Mouse (Mus musculus): Measurements from ENCODE around the gene Rbm8a.

The Rbm8a gene

DNA sequence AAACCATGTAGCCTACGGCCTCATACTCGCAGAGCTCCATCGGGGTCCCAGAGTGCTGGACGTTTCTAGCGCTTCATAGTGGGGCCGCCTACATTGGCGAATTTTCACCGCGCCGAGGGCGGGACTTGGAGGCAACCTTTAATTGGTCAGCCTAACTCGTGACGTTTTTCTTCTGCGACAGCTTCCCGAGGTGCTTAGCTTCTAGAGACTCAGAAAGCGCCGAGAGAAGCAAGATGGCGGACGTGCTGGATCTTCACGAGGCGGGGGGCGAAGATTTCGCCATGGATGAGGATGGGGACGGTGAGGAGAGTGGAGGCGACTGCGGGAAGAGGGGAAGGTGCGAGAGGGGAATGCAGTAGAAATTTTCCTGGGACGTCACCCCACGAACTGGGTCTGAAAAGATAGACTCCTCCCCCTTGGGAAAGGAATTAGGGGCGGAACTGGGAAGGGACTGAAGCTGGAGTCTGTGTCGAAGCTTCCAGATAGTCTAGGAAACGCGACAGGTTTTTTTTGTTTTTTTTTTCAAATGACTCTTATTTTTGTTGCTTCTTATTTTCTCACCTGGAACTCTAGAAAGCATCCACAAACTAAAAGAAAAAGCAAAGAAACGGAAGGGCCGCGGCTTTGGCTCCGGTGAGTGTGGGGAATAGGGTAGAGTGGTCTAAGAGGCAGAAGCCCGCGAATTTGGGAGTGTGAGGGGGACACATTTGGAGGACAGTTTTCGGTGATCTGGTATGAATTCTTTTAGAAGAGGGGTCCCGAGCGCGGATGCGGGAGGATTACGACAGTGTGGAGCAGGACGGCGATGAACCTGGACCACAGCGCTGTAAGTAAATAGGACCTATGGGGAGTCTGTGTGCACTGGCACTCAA, at the start of gene Rbm8a:
Rbm8a (plus strand) TSS at position 205 of the 872 bp plus-strand sequence.
- DNase-seq (ENCODE audit: low spot score), result peak; percentile 97

DNA sequence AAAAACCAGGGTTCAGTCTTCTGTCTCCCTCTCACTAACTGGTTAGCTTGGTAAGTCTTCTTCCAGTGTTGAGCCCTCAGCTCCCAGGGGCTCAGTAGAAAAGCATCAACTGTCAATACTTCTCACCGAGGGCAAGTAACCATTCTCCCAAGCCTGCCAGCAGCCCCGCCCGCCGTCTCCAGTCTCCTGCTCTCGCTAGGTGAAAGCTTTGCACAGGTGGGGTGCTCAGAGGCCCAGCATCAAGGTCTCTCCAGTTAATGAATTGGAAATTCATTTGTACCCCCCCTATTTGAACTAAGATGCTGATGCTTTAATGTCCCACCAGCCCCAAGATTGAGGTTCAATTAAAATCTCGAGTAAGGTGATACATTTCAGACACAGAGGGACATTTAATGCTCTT, 48.6 kb upstream of the Rbm8a start:
- no peak for DNase-seq (ENCODE audit: low spot score)

DNA sequence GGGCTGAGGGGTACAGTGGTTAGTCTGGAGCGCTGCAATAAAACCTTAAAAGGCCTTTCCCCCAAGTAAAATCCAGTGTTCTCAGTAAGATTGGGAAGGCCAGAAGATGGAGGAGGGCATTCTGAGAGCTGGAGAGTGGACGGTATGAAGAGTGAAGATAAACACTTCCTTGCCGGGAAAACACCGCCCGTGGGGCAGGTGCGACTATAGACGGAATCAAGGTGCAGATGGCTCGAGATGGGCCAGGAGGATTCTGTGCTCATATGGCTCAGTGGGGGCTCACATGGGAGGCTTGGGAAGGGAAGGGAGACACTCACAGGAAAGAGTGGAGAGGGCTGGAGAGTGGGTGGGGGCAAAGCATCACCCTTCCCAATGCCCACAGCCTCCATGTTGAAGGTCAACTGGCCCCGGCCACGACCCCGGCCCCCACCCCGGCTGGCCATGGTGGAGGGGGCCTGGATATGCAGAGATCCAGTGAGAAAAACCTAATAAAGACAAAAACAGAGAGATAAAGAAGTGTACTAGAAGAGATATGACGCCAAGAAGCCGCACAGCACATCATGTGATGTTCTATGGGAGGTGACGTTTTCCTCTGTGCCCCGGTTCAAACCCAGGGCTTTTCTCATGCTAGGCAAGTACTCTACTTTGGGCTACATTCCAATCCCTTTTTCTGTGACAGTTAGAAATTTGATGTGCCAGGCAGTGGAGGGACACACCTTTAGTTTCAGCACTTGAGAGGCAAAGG, 47.8 kb upstream of the Rbm8a start:
- no peak for DNase-seq (ENCODE audit: low spot score)

DNA sequence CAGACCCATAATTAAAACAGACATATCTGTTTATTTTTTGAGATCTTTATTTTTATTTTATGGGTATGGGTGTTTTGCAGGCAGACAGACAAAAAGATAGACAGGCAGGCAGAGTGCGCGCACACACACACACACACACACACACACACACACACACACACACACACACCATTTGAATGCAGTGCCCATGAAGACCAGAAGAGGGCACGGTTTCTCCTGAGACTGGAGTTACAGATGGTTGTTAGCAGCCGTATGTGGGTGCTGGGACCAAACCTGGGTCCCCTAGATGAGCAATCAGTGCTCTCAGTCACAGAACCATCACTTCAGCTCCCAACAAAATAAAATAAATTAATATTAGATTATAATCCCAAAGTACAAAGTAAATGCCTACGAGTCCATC, 46.3 kb upstream of the Rbm8a start:
- DNase-seq (ENCODE audit: low spot score), result no peak

DNA sequence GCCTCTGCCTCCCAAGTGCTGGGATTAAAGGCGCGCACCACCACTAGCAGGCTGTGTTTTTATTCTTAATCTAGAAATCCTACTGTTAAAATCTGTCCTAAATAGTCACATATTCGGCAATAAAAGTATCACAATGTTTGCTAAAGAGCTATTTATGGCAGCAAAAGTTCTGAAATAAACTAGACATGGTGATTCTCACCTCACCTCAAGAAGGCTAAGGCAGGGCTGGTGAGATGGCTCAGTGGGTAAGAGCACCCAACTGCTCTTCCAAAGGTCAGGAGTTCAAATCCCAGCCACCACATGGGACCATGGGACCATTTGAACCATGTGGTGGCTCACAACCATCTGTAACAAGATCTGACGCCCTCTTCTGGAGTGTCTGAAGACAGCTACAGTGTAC, 39.1 kb upstream of the Rbm8a start:
- DNase-seq (ENCODE audit: low spot score), result no peak

DNA sequence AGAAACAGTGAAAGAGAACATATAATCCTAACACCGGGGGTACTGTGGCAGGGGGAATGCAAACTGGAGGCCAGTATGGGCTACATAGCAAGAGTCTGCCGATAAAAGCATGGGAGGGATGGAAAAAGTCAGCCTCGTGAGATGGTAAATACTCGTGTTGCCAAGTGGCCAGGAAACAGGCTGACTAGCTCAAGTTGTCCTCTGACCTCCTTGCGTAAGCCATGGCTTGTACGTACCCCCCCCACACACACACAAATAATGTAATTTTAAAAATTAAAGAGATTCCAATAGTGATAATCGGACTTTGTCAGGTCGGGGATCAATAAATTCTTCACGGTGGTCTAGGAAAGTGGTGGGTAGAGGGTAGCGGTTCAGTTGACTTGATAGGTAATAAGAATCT, 36.4 kb upstream of the Rbm8a start:
- DNase-seq (ENCODE audit: low spot score), result no peak

DNA sequence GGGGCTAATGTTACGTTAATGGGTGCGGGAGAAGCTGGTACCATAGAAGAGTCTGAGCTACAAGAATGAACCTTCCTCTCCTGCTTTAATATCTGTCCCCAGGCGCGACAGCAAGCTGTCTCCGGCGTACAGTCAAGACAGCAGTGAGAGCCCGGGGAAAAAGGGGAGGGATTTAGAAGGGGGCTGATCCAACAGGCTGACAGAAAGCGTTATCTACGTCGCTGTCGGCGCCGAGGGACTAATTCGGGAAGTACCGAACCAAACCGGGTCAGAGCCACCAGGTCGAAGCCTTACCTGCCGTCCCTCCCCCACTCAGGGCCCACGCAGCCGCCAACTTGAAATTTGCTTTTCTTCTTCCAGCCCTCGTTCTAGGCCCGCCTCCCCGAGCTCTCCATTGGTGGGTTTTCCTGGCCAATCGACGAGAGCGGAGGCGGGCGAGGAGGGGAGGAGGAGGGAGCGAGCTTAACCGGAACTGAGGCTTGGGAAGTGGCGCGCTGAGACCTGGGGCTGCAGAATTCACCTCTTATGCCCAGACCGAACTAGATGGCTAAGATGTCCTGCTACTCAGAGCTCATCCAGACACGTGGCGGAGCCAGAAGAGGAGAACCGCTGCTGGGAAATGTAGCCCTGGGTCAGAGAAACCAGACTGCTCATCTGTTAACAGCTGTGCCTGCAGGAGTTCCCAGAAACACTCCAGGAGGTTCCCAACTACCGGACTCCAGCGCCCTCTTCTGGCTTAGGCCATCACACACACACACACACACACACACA, 35.8 kb upstream of the Rbm8a start, which contains the start of gene Polr3gl:
Polr3gl (minus strand) TSS at position 392 of the 771 bp plus-strand sequence.
- DNase-seq (ENCODE audit: low spot score), result peak; percentile 94

DNA sequence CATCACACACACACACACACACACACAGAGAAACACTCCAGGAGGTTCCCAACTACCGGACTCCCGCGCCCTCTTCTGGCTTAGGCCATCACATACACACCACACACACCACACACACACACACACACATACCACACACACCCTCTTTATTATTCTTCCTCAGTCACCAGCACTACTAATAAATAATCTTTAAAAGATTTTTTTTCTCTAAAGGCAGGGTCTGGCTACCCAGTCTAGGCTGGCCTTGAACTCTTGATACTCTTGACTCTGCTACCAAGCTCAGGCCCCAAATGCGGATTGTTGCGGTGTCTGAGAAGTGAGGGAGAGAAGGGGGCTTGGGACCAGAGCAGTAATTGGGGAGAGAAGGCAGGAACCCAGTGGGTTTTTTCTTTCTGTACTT, 34.9 kb upstream of the Rbm8a start:
- DNase-seq (ENCODE audit: low spot score), result no peak

DNA sequence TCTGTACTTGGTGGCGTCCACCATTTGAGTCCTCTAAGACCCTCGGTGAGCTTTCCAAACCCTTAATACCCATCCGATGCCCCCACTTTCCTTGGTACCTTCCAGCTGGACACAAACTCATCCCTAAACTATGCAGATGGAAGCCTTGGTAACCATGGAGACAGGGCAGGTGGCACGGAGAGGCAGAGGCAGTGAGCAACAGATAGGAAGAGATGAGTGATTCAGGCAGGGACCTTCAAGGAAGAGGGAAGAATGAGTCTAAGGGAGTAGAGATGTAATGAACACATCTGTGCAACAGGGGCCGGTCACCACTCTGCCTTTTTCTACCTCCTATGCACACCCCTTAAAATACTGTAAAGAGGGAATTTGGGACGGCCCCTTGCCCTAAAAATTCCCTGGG, 34.1 kb upstream of the Rbm8a start:
- no peak for DNase-seq (ENCODE audit: low spot score)

DNA sequence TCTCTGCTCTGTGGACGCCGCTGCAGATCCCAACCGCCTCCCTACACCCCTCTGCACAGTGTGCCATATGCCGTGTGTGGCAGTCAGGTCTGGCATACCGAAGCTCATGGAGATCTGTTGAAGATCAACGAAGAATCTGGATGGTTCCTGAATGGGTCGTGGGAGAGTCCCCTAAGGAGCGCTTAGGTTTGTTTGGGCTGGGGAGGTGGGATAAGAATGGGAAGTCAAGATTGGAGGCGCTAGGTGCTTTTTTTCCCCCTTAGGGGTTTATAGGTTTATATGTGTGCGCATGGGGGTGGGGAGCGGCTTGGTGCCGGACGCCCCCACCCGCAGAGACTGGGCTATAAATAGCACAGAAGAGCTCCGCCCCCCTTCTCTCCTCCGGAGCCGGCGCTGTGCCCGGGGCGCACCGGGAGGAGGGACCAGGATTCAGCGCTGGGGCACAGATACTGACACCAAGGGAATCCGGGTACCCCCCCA, 33.5 kb upstream of the Rbm8a start, which contains the start of gene Ankrd34a:
Ankrd34a (plus strand) TSS at position 409 of the 480 bp plus-strand sequence.
- DNase-seq (ENCODE audit: low spot score), result no peak

DNA sequence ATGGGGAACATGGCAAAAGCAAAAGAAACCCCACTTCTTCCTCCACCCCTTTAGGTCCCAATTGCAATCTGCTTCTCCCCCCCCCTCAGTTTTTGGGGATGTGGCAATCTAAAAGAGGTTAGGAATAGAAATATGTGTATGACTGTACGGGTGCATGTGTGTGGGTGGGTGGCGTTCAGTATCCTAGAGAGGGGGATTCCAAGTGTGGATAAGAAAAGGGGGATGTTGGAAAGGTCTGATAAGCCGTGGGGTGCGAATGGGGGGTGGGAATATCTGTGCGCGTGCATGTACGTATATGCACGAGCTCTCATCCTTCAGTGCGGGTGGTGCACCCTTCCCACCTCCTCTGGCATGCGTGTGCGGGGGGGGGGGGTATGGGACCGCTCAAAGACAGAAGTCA, 32.9 kb upstream of the Rbm8a start:
- DNase-seq (ENCODE audit: low spot score), result no peak

DNA sequence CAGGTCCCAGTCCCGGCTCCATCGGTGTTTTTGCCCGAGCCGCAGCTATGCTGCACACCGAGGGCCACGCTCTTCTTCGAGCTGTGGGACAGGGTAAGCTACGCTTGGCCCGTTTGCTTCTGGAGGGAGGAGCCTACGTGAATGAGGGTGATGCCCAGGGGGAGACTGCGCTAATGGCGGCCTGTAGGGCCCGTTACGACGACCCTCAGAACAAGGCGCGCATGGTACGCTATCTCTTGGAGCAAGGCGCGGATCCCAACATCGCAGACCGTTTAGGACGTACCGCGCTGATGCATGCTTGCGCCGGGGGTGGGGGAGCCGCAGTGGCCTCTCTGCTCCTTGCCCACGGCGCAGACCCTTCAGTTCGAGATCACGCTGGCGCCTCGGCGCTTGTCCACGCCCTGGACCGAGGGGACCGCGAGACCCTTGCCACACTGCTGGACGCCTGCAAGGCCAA, 32.3 kb upstream of the Rbm8a start:
- DNase-seq (ENCODE audit: low spot score), result peak; percentile 23

DNA sequence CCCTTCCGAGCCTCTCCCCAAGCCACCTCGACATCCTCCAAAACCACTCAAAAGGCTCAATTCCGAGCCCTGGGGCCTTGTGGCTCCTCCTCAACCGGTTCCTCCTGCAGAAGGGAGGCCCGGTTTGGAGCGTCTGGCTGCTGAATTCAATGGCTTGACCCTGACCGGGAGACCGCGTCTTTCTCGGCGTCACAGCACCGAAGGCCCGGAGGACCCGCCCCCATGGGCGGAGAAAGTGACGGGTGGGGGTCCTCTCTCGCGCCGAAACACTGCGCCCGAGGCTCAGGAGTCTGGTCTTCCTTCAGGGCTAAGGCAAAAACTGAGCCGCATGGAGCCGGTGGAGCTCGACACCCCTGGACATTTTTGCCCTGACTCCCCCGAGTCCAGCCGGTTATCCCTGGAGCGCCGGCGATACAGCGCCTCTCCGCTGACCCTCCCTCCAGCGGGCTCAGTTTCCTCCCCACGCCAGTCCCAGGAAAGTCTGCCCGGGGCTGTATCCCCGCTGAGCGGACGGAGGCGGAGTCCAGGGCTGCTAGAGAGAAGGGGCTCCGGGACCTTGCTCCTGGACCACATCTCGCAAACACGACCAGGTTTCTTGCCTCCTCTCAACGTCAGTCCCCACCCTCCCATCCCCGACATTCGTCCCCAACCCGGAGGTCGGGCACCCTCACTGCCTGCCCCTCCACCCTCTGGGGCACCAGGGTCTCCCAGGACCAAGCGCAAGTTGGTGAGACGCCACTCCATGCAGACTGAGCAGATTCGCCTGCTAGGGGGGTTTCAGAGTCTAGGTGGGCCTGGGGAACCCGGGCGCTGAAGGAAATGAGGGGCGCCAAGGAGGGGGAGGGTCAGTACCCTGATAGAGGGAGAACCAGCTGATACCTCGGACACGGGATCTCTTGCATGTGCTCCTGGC, 31.3 kb upstream of the Rbm8a start:
- peak; percentile 61 for DNase-seq (ENCODE audit: low spot score)

DNA sequence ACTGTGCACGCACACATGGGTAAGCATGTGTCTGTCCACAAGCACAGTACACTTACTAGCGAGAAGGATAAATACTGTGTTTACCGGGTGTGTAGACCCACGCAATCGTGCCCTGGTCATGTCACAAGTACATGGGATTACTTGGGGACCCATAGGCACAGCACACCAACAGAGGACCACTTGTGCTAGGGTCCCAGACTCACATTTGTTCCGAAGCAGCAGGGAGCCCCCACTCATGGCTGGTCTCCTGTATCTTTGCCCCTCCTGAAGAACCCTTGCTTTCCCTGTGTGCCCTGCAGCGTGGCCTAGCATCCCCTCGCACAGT, 30.7 kb upstream of the Rbm8a start:
- DNase-seq (ENCODE audit: low spot score), result no peak

DNA sequence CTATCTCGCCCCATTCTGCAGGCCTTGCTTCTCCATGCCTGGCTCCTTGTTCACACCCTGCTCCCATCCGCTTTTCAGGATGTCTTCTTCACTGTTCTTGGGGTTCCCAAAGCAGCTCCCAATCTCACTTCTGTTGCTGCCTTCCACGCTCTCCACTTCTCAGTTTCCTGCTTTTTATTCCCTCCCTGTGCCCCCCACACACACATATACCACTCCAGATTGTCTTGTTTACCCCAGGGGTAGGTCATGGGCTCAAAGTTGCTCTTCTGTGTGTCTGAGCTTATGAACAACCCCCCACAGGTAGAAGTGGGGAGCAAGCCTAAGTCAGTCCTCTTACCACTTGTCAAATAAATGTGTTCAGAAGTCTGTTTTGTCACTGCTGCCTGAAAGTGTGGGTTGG, 30.3 kb upstream of the Rbm8a start:
- no peak for DNase-seq (ENCODE audit: low spot score)

DNA sequence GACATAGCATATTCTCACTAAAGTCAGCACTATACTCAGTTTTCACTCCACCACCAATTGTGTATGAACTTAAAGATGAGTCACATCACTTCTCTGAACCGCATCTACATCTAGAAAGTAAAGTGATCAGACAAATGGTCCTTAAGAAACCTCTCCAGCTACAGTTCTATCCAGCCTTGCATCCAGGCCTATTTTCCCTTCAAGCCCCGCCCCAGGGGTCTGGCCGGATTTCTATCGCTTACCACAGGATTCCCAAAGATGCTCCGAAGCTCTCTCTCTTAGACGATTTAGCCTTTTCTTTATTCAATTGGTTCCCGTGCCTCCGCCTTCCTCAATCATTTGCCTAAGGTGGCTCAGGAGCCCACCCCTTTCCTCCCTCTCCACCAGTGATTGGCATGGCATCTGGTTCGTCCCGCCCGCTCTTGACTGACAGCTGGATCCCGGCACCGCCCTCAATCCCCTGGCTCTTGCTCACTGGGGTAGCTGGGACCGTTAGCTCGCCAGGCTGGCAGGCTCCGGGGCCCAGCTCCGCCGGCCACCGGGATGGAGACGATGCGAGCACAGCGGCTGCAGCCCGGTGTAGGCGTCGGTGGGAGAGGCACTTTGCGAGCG, 29.0 kb upstream of the Rbm8a start, which contains the start of gene Lix1l:
Lix1l (plus strand) TSS at position 511 of the 612 bp plus-strand sequence.
- DNase-seq (ENCODE audit: low spot score), result peak; percentile 94

DNA sequence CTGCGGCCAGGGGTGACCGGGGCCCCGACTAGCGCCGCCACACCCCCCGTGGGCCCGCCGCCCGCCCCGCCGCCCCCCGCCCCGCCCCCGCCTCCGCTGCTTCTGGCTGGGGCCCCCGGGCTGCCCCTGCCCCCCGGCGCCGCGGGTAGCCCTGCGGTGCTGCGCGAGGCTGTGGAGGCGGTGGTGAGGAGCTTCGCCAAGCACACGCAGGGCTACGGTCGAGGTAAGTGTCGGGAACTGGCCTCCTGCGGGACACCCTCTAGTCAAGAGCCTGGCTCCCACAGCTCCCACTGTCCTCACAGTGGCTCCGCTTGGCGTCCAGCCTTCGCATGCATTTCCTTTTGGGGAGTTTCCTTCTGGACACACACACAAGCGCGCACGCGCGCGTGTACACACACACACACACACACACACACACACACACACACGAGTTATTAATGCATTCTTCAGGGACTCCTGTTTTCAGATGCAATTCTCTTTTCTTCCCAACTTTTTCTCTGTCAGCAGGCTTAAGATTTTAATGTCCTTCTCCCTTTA, 28.4 kb upstream of the Rbm8a start:
- DNase-seq (ENCODE audit: low spot score), result peak; percentile 77

DNA sequence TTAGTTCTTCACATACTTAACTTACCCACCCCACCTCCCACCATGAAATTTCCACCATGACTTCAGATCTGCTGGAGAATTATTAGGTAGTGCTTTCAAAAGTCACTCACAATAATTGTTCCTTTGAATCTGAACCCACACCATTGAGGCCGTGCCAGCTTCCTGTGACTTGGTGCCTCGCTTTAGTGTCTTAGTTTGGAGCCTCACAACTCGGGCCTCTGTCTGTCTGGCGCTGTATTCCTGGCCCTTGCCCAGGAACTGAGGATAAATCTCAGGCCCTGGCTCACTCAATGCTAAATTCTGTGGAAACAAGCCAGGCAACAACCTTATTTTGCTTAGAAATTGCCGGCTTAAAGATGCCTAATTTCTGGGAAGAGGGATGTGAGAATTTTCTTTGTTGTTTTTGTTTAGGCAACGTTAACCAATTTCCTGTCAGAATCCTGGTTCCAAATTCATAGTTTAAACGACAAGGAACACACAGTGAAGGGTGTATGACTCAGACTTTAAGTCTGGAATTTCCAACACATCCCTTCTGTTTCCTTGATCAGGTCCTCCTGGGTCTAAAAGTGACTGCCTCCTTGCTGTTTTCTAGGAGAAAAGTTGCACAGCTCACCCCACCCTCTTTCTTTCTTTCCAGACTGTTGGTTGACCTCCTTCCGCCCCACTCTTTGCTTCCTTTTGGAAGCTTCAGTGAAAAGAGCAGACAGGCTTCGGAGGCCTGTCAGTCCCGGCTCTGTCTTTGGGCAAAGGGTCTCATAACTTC, 27.6 kb upstream of the Rbm8a start:
- peak; percentile 25 for DNase-seq (ENCODE audit: low spot score)

DNA sequence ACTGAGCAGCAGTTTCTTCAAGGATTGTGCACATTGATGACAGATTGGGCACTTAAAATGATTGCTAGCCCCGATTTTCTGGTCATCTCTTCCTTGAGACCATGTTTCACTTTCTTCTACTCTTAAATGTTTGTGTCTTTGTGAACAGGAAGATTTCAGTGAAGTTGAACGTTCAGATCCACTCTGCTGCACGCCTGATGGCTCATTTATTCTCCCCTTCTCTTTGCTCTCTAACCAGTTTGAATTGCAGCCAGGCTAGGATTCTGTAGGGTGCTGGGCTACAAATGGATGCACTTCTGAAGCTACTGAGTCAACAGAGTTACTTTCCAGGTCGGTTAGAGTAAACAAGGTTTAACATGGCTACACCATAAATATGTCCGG, 27.0 kb upstream of the Rbm8a start:
- no peak for DNase-seq (ENCODE audit: low spot score)

DNA sequence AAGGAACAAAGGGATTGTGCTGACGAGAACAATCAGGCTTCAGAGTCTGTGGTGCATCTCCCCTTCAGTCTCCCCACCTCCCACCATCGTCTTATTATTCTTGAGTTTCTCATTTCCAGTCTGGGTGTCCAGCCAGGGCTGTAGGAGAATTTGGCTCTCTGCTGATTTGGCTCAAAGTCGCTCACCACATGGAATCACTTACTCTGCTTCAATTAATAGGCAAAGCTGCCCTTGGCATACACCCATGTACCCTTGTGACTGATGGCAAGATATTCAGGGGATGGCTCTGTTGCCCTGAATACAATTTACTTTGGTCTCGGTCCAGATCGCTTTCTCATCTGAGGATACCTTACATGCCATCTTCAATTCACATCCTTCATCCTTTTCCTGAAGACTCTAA, 26.4 kb upstream of the Rbm8a start:
- no peak for DNase-seq (ENCODE audit: low spot score)

Data from testis, postnatal 14 days (tissue).